Mouse (Mus musculus) olfactory bulb, adult 2 months (tissue): ENCODE results near the gene 1700022I11Rik.

ENCODE experiments used
- CTCF ChIP-seq: fragments of 200-500 bp; IDR thresholded peaks from 2 replicates; pipeline ENCODE4 v1.5.1; 2012; ENCODE audit warnings: low read depth, mild to moderate bottlenecking, low read length, moderate library complexity; ENCODE audit not compliant: insufficient read depth
- POLR2A ChIP-seq: fragments of 200-500 bp; IDR thresholded peaks from 2 replicates; pipeline ENCODE4 v1.6.1; 2012; ENCODE audit warnings: mild to moderate bottlenecking, low read depth, low read length, moderate library complexity; ENCODE audit not compliant: insufficient read depth

- TF ChIP-seq CTCF (no peak), POLR2A (no peak)
Measured at GRCm38 (mm10) chr4:43002756-43003439, 33.5 kb downstream of the 1700022I11Rik start.
